Mouse (Mus musculus) embryonic facial prominence, embryonic 12.5 days (tissue): ENCODE measurements around the gene Grin2a. TPM values are rescaled to one million over a fixed set of nuclear protein-coding genes. Genes with fewer than 3 reads are reported as not detected.

Experiments
- ATAC-seq: fragments of 200-750 bp; cut with Nextera tagmentation; 2 replicates; pipeline ENCODE4 v1.8.0; 2017; ENCODE audit not compliant: insufficient number of reproducible peaks, insufficient read depth, low FRiP score, low TSS enrichment
- H3K27ac ChIP-seq: fragments of 300-500 bp; sonication (generic); 2 replicates; pipeline ENCODE4 v1.5.1; 2016; ENCODE audit warnings: mild to moderate bottlenecking
- H3K27me3 ChIP-seq: fragments of 300-500 bp; sonication (generic); 2 replicates; pipeline ENCODE4 v1.6.1; 2016; ENCODE audit warnings: mild to moderate bottlenecking, moderate library complexity
- H3K36me3 ChIP-seq: fragments of 300-500 bp; sonication (generic); 2 replicates; pipeline ENCODE4 v1.6.1; 2016; ENCODE audit warnings: mild to moderate bottlenecking
- H3K4me1 ChIP-seq: fragments of 300-500 bp; sonication (generic); 2 replicates; pipeline ENCODE4 v1.6.1; 2016
- H3K4me2 ChIP-seq: fragments of 300-500 bp; sonication (generic); replicated peaks from 2 replicates; pipeline ENCODE4 v1.6.1; 2016; ENCODE audit warnings: mild to moderate bottlenecking, moderate library complexity
- H3K4me3 ChIP-seq: fragments of 300-500 bp; sonication (generic); 2 replicates; pipeline ENCODE4 v1.5.1; 2016; ENCODE audit warnings: mild to moderate bottlenecking
- H3K9ac ChIP-seq: fragments of 300-500 bp; sonication (generic); 2 replicates; pipeline ENCODE4 v1.6.1; 2016; ENCODE audit warnings: mild to moderate bottlenecking, moderate library complexity
- H3K9me3 ChIP-seq: fragments of 300-500 bp; sonication (generic); 2 replicates; pipeline ENCODE4 v1.6.1; 2016; ENCODE audit warnings: mild to moderate bottlenecking, moderate library complexity
- WGBS: fragments of 180-500 bp; shearing (Covaris S2); methylation state at CpG from one replicate; pipeline ENCODE4 v1.1.7; 2016; 5-methylcytosine and 5-hydroxymethylcytosine counted together
- polyA plus RNA-seq: library from polyadenylated mRNA; unstranded; fragments of >200 nt; fragmentation: Nextera tagmentation; extraction: Ambion mirVana; gene quantifications from 2 replicates; pipeline ENCODE4 v1.2.1, GENCODE M21; 2016

Grin2a gene
- polyA plus RNA-seq, 1 experiment from 2014 or later = 1.3 TPM

- H3K36me3 ChIP-seq = no peaks in the 10 kb centered on the region
- no peaks in the 10 kb centered on the region for H3K4me1 ChIP-seq
- H3K27me3 ChIP-seq = no peaks in the 10 kb centered on the region
- no peak overlapping the region for H3K27ac ChIP-seq
- no peak overlapping the region for H3K4me3 ChIP-seq
- WGBS = 81% methylated on average over 6 of the region's 6 CpGs
- H3K9me3 ChIP-seq = no peaks in the 10 kb centered on the region
- no peak overlapping the region for H3K4me2 ChIP-seq
- no peak overlapping the region for H3K9ac ChIP-seq
- no peak for ATAC-seq
These were observed 462.4 kb downstream of the Grin2a start for GRCm38 (mm10) chr16:9532843-9533532.

DNA sequence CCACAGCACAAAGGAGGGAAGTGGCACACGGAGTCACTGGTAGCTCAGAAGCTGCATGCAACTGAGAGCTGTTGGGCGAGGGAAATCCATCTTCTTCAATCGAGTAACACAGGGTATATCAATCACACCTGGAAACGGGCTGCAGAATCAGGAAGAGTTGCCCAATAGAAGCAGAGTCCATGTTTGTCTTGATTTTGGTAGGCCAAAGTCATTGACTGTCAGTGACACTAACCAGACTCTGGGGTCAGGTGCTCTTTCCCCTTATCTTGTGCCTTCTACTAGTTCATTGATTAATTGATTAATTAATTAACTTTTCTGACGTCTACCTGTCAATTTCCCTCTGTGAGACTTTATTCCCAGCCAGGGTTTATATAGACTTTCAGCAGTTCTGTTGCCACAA, 468.1 kb downstream of the Grin2a start:
- H3K27me3 ChIP-seq = no peaks in the 10 kb centered on the region
- no peak overlapping the region for H3K4me3 ChIP-seq
- H3K4me2 ChIP-seq = no peak overlapping the region
- no peak for ATAC-seq
- no peaks in the 10 kb centered on the region for H3K9me3 ChIP-seq
- WGBS = 79% methylated on average over 5 of the region's 5 CpGs
- H3K9ac ChIP-seq = no peak overlapping the region
- H3K27ac ChIP-seq = no peak overlapping the region
- no peaks in the 10 kb centered on the region for H3K36me3 ChIP-seq
- no peaks in the 10 kb centered on the region for H3K4me1 ChIP-seq

- H3K36me3 ChIP-seq = no peaks in the 10 kb centered on the region
- H3K4me2 ChIP-seq = no peak overlapping the region
- H3K4me1 ChIP-seq = no peaks in the 10 kb centered on the region
- no peak overlapping the region for H3K9ac ChIP-seq
- H3K27me3 ChIP-seq = no peaks in the 10 kb centered on the region
- H3K27ac ChIP-seq = no peak overlapping the region
- ATAC-seq = no peak
- 0 out of 2 replicates have a peak, but pooled peaks cover 2% of the 10 kb centered on the region for H3K9me3 ChIP-seq
- H3K4me3 ChIP-seq = no peak overlapping the region
These were observed 472.0 kb downstream of the Grin2a start for GRCm38 (mm10) chr16:9523314-9523713.

Other genes with a start within 250 kb of the Grin2a start
- gene Rpl39l, start 174.7 kb upstream of the Grin2a start, polyA plus RNA-seq = 1.9 and 2.7 TPM in 2 replicates
- gene Atf7ip2, start 197.2 kb upstream of the Grin2a start, polyA plus RNA-seq = 1.2 and 1.7 TPM in 2 replicates